Mouse (Mus musculus): Measurements from ENCODE around the gene Sst. TPM values are rescaled to one million over a fixed set of nuclear protein-coding genes. Genes with fewer than 3 reads are reported as not detected.
"Not testable (repeated sequence)": the region's sequence is repeated elsewhere in the genome, so short reads cannot be mapped to it uniquely, and the experiment has no call there.

Sst gene
- total RNA-seq (2015; ENCODE audit: low replicate concordance), result not detected in 2 replicates
- not detected in 2 replicates for total RNA-seq (2017; ENCODE audit: low replicate concordance)

DNA sequence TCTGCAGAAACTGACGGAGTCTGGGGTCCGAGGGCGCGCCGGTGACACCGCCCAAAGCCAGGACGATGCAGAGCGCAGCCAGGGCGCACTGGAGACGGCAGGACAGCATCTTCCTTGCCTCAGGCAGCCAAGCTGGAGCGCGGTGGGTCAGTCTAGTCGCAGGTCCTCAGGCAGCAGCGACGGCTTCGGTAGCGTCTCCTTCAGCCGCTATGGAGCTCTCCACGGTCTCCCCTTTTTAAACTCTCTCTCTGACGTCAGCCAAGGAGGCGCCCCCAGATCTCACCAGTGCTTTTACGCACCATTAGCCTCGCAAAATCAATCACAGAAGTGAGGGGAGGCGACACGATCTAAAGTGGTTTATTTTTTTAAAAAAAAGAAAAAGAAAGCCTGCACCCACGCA lies at the start of gene Sst:
Sst (minus strand) TSS at position 323 of the 400 bp plus-strand sequence.
- no peak for ATAC-seq (replicated peaks; ENCODE audit: low FRiP score, poor library complexity, severe bottlenecking)

DNA sequence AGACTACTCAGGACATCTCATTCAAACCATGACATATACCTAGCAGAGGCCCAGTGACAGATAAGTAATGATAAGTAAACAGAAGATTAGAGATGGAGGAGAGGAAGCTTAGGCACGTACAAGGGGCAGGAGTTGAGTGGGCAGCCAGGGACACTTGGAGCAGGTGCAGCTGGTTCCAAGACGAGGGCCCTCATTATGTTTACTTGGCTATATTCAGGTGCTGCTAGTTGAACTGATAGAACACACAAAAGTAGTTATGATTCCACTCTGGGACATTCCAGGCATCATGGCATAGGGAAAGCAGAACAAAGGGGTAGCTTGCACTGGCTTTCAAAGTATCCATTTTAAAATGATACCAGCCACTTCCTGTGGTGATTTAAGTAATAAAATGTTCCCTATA lies 43.6 kb upstream of the Sst start:
- ATAC-seq (replicated peaks; ENCODE audit: low FRiP score, poor library complexity, severe bottlenecking), result no peak

DNA sequence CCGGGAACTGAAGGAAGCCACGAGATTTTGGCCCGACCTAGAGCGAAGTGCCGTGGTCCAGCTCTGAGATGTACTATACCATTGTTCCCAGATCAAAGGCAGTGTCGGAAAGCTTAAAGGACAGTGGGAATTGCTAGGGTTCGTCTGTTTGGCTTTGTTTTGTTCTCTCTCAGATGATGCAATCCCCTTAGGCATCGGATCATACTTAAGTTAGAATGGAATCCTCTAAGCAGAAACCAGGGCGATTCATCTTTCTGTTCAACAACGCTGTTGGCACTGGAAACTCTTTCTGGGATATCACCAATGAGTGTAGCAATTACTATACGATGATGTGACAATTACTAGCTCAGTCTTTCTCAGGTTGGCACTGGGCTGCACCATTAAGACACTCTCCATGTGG lies 41.5 kb upstream of the Sst start, which contains the start of gene Rtp2:
Rtp2 (minus strand) TSS at position 101 of the 400 bp plus-strand sequence.
- no peak for ATAC-seq (replicated peaks; ENCODE audit: low FRiP score, poor library complexity, severe bottlenecking)

DNA sequence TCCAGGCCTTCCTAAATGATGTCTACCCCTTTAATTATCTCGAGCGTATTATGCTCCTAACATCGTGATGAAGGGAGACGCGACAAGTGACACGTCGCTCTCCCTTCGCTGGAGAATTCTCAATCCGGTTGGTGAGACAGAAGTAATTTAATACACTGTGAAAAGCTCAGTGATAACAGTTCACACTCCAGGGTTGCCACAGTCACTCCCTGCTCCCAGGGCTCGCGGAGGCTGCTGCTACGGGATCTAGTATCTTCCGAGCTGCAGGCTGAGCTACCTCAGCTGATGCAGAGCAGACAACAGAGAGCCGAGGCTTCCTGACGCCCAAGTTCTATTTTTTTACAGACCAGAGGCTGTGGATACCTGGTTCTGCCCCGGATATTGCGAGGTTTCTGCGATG lies 40.5 kb upstream of the Sst start:
- no peak for ATAC-seq (replicated peaks; ENCODE audit: low FRiP score, poor library complexity, severe bottlenecking)

DNA sequence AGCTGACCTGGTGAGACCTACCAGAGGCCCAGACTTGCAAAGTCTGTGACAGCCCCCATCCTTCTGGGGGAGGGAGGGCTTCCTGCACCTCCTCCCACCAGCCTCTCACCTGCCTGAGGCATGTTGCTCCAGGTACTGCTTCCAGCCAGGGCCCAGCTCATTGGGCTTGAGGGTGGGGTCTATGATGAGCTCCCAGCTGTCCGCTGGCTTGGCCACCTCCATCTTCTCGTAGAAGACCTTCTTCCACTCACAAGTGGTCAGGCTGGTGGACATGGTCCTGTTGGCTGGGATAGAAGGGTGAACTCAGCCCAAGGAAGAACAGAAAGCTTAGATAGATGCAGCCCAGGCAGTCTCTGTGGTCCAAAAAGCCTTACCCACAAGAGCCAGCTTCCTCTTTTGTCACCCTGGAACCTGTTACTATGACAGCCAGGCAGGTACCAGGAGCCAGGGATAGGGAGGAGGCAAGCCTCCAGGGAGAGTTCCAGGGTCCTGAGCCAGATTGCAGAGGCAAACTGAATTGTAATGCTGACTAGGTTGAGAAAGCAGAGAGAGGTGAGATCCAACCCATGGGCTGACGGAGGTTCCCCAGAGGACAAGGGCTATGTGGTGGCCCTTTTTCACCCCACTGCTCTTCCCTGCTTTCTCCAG lies 39.8 kb upstream of the Sst start:
- no peak for ATAC-seq (replicated peaks; ENCODE audit: low FRiP score, poor library complexity, severe bottlenecking)

DNA sequence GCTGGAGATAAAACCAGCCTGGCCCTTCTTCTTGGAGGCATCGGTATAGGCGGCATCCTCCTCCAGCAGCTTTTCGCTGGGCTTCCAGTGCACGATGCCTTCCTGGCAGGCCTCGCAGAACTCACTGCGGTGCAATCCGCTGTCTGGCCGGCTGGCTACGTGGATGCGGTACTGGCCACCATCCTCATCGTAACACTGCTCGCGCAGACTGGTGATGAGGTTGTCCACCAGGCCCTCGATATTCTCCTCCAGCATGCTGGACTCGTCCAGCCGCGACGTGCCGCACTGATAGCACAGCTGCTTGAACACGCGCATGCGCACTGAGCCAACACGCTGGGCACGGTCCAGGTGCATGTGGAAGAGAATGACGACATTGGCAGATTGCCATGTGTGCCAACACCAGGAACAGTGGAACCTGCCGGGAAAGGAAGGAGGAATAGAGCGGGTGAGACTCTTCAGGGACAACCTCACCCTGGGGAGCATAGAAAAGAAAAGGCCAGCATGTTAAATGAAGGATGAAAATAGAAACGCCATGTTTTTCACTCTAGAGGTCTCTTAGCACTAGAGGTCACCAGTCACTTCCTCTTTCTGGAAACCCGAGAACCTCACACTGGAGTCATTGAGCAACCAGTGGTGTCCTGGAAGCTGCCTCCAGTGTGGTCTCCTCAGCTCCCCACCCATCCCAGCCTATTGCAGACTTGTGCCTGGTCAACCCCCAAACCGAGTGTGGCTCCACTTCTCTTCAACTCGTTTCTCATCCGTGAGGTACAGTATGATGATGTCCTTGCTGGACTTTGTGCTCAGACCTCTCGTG lies 36.8 kb upstream of the Sst start:
- no peak for ATAC-seq (replicated peaks; ENCODE audit: low FRiP score, poor library complexity, severe bottlenecking)

DNA sequence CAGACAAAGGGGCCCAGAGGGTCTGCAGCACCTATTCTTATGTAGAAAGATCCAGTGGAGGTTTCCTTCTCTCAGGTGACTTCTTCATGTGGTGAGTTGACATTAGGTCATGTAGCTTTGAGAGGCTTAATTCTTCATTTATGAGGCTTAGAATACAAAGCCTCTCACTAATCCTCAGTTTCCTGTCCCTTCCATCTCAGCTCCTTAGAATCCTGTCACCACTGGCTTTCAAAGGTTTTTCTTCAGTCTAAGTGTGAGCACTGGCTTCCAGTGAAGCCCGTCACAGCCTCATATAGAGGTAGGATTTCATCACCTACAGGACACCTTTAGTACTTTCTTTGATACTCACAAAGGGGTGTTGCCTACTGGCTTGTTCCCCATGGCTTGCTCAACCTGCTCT lies 32.1 kb upstream of the Sst start:
- no peak for ATAC-seq (replicated peaks; ENCODE audit: low FRiP score, poor library complexity, severe bottlenecking)

DNA sequence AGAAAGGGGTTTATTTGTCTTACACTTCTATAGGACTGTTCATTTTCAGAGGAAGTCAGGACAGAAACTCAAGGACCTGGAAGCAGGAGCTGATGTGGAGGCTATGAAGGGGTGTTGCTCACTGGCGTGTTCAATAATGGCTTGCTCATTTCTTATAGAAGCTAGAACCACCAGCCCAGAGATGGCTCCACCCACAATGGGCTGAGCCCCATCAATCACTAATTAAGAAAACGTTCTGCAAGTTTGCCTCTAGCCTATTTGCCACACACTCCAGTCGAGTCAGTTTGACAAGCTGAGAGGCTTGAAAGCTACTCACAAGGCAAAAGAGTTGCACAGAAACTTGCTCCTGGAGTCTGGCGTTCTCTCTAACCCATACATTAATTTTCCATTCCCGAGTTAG lies 30.9 kb upstream of the Sst start:
- no peak for ATAC-seq (replicated peaks; ENCODE audit: low FRiP score, poor library complexity, severe bottlenecking)

DNA sequence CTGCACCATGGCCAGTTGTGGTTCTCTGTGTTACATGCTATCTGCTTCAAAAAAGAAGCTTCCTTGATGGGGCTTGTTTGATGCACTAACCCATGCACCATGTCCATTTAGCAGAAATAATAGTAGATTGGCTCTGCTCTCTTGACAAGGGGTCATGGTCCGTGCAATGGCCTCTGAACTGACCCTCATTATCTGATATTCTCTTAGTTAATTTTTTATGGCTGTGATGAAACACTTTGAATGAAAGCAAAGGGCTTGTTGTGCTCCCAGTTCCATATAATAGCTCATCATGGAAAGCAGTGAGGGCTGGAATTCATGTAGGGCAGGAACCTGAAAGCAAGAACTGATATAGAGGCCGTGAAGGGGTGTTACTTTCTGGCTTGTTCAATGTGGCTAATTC lies 28.7 kb upstream of the Sst start:
- ATAC-seq (replicated peaks; ENCODE audit: low FRiP score, poor library complexity, severe bottlenecking), result no peak

DNA sequence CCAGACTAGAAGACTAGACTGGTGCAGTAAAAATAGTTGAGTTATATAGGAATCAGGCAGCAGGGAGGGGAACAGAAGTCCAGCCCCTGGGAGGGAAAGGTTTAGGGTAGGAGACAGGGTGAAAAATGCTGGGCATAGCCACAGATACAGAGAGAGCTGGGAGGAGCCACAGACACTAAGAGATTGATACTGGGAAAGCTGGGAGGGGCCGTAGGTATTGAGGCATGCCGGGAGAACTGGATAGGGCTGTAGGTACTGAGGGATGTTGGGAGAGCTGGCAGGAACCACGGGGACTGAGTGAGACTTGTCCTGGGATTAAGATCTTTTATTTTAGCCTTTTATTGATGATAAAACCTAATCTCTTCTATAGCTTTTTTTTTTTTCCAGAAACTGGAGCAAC lies 22.6 kb upstream of the Sst start:
- ATAC-seq (replicated peaks; ENCODE audit: low FRiP score, poor library complexity, severe bottlenecking), result no peak

DNA sequence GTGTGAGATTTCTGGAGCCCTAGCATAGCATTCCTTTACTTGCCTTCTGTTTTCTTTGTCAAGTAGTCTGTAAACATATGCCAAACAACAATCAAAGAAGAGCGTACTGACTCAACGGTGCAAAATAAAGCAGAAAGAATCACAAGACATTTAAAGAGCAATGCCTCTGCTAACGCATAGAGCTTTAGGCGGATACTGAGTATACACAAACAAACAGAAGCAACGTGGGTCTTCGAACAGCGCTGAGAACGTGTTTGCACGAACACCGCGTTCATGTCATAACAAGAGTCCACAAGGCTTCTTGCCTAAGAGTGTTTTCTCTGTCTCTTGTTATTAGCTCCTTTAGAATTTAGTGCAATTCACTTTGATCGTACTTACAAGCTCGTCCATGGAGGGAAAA lies 22.0 kb upstream of the Sst start:
- no peak for ATAC-seq (replicated peaks; ENCODE audit: low FRiP score, poor library complexity, severe bottlenecking)

DNA sequence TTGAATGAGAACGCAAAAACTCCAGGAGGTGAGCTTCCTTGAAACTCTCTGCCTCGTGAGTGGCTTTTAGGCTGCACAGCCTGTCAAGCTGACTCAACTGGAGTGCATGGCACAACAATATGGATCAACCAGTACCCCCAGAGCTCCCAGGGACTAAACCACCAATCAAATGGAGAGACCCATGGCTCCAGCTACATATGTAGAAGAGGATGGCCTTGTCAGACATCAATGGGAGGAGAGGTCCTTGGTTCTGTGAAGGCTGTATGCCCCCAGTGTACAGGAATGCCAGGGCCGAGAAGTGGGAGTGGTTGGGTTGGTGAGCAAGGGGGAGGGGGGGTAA lies 18.2 kb upstream of the Sst start:
- ATAC-seq (replicated peaks; ENCODE audit: low FRiP score, poor library complexity, severe bottlenecking), result not testable (repeated sequence)

DNA sequence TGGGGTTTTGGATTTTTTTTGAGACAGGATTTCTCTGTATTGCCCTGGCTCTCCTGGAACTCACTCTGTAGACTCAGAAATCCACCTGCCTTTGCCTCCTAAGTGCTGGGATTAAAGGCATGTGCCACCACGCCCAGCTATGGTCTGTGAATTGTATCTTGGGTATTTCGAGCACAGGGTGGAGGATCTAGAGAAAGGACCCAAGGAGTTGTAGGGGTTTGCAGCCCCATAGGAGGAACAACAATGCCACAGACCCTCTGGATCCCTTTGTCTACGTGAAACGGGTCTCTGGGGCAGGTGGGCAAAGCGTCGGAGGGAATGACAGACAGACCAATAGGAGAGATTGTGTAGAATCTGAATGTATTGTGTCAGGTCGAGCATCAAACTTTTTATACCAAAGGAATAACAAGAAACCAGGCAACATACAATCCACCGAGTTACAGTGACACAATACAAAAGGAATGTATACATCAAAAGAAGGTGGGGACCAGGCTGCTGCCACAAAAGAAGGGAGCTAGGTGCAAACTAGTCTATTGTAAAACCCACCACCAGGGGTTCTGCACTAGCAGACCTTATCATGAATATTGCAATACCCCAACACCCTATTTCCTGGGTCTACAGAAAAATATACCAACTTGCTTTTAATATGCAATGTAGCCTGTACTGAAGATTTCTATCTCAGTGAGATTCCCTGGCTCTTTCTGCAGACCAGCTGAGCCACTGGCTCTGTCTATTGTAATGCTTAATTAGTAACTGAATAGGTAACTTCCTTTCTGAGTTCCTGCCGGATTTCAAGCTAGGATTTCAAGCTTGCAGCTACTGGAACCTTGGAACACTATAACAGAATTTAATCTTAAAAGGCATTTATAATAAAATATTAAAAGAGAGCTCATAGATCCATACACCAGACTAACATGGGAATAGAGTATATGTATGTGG lies 17.6 kb upstream of the Sst start:
- not testable (repeated sequence) for ATAC-seq (replicated peaks; ENCODE audit: low FRiP score, poor library complexity, severe bottlenecking)

DNA sequence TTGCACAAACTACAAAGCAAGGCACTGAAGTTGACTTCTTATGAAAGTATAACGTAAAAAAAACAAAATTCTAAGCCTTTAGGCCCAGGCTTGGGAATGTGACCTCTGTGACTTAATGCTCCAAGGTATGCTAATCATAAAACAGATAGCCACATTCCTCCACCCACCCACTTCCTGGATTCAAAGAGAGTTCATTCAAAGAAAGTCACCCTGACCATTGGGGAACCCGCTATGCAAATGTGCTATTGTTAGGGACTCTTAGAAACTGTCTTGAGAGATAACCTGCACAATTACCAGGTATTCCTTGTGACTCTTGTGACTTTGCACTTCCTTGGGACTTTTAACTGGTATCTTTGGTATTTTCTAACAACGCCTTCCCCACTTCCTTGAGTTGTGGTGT lies 15.8 kb upstream of the Sst start:
- not testable (repeated sequence) for ATAC-seq (replicated peaks; ENCODE audit: low FRiP score, poor library complexity, severe bottlenecking)

DNA sequence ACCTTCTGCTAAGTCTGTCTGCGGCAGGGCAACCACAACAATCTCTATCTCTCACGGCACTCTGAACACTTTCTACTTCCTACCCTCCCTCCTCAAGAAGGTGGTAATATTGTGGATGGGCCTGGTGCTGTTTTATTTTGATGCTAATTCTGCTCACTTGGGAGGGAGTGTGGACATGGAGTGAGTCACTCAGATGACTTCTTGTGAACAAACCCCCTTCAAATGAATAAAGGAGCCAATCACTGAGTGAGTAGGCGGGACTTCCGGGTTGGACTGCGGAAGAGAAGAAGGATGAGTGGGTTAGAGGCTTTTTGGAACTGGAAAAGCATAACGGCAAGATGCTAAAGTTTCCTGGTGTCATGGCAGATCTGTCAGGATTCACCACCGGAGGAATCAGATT lies 10.7 kb upstream of the Sst start:
- ATAC-seq (replicated peaks; ENCODE audit: low FRiP score, poor library complexity, severe bottlenecking), result no peak

DNA sequence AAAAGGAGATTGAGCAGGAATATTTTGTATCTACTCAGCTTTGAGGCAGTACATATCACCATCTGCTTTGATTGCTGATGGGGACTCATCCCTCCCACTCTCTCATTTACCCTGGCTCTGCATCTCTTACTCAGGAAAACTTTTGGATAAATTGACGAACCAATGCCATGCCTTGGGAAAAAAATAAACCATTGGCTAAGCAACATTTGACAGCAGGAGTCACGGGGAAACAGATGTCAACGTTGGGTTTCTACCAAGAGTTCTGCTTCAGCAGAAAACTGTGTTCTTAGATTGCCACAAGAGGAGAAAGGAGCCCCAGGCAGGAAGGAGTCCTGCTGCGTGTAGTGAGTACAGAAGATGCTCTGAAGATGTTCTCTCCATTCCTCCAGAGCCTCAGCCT lies 9.3 kb upstream of the Sst start:
- ATAC-seq (replicated peaks; ENCODE audit: low FRiP score, poor library complexity, severe bottlenecking), result no peak

DNA sequence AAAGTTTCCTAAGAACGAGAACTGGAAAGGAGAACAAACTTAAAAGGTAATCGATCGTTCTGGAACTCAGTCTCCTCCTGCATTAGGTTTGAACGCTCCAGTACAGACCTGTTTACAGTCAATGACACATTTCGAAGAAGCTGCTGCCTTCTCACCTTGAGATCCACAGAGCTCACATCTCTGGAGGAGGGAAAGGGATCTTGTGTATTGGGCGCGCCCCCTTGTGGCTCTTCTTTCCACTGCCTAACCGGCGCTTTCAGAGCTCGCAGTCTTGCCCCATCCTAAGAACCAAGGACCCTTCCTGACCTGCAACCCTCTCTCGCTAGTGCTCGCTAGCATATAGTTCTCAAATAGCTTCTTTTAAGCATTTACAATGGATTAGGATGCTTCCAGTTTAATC lies 8.1 kb upstream of the Sst start:
- ATAC-seq (replicated peaks; ENCODE audit: low FRiP score, poor library complexity, severe bottlenecking), result no peak

DNA sequence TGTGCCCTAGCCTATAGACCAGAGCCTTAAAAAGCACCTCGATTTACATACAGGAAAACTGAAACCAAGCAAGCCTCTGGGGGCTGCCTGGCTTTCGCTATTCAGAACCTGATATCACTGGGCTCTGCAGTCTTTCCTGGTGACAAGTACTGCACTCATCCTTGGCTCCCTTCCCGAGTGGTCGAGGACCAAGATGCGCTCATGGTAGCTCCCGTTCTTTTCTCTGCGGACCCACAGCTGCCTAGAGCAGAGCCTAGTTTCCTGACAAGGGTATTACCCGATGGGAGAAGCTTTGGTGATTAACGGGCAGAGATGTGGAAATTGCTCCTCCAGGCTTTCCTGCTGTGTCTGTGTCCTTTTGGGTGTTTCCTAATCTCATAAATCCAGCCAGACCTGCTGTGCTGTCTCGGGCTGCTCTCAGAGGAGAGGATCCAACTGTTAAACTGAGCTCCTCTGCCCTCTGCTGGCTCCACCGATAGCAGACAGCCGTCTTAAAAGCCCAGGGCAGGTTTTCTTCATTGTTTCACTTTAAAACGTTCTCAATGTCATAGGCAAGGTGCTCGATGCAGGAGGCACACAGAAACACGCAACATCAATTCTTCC lies 7.3 kb upstream of the Sst start:
- ATAC-seq (replicated peaks; ENCODE audit: low FRiP score, poor library complexity, severe bottlenecking), result no peak

DNA sequence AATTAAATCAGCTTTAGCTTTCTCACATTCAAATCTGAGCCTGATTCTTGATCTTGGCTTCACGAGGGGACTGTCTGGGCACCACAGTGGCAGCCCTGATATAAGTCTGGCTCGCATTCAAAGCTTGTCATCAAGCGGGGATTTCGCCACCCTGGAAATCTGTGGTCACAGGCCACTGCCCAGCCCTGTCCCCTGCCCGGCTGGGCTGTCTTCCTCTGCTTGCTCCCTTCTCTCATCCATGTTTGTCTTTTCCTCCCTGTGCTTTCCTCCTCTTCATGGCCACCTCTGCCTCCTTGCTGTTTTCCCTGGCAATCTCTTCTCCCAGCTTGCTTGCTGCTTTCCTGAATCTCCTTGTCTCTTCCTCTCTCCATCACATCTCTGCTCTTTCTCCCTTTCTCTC lies 6.7 kb upstream of the Sst start:
- ATAC-seq (replicated peaks; ENCODE audit: low FRiP score, poor library complexity, severe bottlenecking), result no peak

DNA sequence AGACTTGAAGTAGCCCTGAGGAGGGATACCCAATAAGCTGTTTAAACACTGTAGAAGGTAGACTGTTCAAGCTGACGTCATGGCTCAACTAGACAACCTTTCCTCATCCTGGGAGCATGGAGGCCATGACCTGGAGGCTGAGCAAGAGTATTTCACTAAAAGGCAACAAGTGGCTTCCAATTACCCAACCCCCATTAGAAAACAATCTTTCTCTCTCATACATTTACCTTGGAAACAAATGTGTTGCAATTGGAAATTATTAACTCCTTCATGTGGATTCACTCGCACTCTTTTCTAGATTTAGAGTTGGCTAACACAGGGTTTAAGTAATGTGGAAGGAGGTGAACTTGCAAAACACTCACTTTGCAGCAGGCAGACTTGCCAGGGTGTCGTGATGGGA lies 4.4 kb upstream of the Sst start:
- no peak for ATAC-seq (replicated peaks; ENCODE audit: low FRiP score, poor library complexity, severe bottlenecking)

All from erythroblast, adult 5-6 weeks (primary cell).